Mouse (Mus musculus): ENCODE results near the gene BC048507. TPM values are rescaled to one million over a fixed set of nuclear protein-coding genes. Genes with fewer than 3 reads are reported as not detected.

BC048507 gene
- not detected in 2 replicates for polyA plus RNA-seq (2012; rRNA removed; ENCODE audit: low replicate concordance)

DNA sequence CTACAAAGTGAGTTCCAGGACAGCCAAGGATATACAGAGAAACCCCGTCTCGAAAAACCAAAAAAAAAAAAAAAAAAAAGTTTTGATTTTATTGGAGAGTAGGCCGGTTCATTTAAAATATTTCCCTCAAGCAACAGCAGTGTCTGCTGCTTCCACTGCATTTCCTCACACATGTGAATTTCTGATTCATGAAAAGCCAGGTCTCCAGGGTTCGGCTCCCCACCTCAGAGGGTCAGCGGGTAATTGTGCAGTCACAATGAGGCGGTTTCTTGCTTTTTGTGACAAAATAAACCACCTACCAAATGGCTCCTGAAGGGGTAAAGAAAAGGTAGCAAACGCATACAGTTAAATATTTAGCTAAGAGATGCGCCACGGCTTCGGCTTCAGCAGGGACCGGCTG lies at the start of gene BC048507:
TSS of gene BC048507 (plus strand) at position 301 of the 400 bp plus-strand sequence.

DNA sequence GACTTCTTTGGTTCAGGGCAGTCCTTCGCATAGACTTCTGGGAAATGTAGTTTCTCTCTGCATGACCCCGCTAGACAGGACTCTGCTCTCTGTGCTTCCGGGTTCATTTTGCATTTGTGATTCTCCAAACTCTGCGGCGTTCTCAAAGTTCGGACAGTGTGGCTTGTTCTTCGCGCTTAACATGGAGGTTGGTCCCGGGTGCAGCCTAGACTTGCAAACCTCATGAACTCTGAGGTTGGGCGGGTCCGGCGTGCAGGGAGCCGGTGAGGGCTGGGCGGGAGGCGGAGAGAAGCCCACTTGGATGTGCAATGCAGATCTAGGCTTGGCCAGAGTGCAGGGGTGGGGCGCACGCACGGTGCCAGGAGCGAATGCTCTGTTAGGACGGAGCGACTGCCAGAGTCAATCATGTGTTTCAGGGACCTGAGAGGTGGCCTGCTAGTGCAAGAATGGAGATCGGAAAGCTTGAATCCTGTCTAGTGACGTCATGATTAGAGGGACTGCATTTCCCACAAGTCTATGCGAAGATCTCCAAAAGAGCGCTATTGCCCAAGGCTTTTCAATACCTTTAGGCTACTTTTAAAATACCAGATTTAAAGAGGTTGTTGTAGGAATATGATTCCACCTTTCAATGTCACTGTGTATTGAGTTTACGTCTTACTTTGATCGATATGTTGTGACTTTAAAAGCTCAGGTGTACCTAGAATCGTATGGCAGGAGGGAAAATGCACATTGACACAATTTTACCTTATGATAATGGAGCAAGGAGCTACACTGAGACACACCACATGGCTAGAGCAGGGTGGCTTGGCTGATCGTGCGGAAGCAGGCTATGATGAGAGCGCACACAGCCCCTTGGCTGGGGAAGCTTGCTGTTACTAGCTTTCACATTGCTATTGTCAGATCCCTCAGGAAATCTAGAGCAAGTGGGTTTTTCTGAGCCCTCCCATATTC lies 49.1 kb upstream of the BC048507 start, which contains the start of gene Zfp273:
TSS of gene Zfp273 (plus strand) at position 31 of the 951 bp plus-strand sequence.

DNA sequence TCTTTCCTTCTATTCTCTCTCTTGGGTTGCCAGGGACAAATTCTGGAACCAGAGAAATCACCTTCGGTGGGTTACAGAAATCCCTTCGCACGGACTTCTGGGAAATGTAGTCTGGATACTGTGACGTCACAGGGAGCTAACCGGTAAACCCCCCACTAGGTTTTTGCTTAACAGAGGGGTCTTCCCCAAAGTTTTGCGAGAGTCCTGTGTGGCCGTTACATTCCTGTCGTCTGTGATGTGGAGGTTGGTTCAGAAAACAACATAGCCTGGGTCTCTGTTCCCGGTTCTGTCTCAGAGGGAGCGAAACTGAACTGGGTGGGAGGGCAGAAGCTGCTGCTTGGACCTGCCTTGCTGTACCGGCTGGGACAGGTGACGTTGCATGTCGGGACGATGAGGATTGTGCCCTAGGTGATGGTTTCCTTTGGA lies 32.2 kb upstream of the BC048507 start, which contains the start of gene Gm10037:
TSS of gene Gm10037 (plus strand) at position 196 of the 426 bp plus-strand sequence.

Other genes with a start within 250 kb of the BC048507 start
- 0.17 TPM in 1 of 2 replicates, not detected in the other for gene Gm49345, start 225.6 kb upstream of the BC048507 start, polyA plus RNA-seq (2012; rRNA removed; ENCODE audit: low replicate concordance)
- gene Zfp729a, start 225.5 kb upstream of the BC048507 start, polyA plus RNA-seq (2012; rRNA removed; ENCODE audit: low replicate concordance) = 0.73 and 2.0 TPM in 2 replicates
- 4.3 and 6.8 TPM in 2 replicates for gene Zfp738, start 176.3 kb upstream of the BC048507 start, polyA plus RNA-seq (2012; rRNA removed; ENCODE audit: low replicate concordance)
- 1.0 and 2.2 TPM in 2 replicates for gene Zfp65, start 134.2 kb upstream of the BC048507 start, polyA plus RNA-seq (2012; rRNA removed; ENCODE audit: low replicate concordance)
- 0.46 and 0.77 TPM in 2 replicates for gene Zfp85, start 108.1 kb upstream of the BC048507 start, polyA plus RNA-seq (2012; rRNA removed; ENCODE audit: low replicate concordance)
- gene Zfp493, start 83.6 kb upstream of the BC048507 start, polyA plus RNA-seq (2012; rRNA removed; ENCODE audit: low replicate concordance) = 0.90 and 1.5 TPM in 2 replicates
- gene Zfp273, start 49.6 kb upstream of the BC048507 start, polyA plus RNA-seq (2012; rRNA removed; ENCODE audit: low replicate concordance) = 0.59 and 1.1 TPM in 2 replicates
- 1.6 and 1.9 TPM in 2 replicates for gene Gm10037, start 32.2 kb upstream of the BC048507 start, polyA plus RNA-seq (2012; rRNA removed; ENCODE audit: low replicate concordance)